Mouse (Mus musculus): ENCODE measurements around the gene Krtap5-1.
"Not testable (repeated sequence)": the region's sequence is repeated elsewhere in the genome, so short reads cannot be mapped to it uniquely, and the experiment has no call there.

Gene Krtap5-1

GRCm38 (mm10) chr7:142297018-142297417 is at the start of gene Krtap5-1:
Gene Krtap5-1 (minus strand): TSS chr7:142297118.
- DNase-seq (ENCODE audit: low read depth, low spot score): not testable (repeated sequence)

- no peak for DNase-seq (ENCODE audit: low read depth, low spot score)
Measured at GRCm38 (mm10) chr7:142342247-142342640, 45.3 kb upstream of the Krtap5-1 start.

GRCm38 (mm10) chr7:142341564-142342246 is 44.8 kb upstream of the Krtap5-1 start:
- DNase-seq (ENCODE audit: low read depth, low spot score): no peak

GRCm38 (mm10) chr7:142340269-142340970 is 43.5 kb upstream of the Krtap5-1 start:
- DNase-seq (ENCODE audit: low read depth, low spot score): peak; percentile 18

- DNase-seq (ENCODE audit: low read depth, low spot score): no peak
Measured at GRCm38 (mm10) chr7:142335151-142335550, 38.2 kb upstream of the Krtap5-1 start.

GRCm38 (mm10) chr7:142334246-142334645 is 37.3 kb upstream of the Krtap5-1 start:
- DNase-seq (ENCODE audit: low read depth, low spot score): peak; percentile 65

GRCm38 (mm10) chr7:142332741-142333140 is 35.8 kb upstream of the Krtap5-1 start:
- DNase-seq (ENCODE audit: low read depth, low spot score): not testable (repeated sequence)

- no peak for DNase-seq (ENCODE audit: low read depth, low spot score)
Measured at GRCm38 (mm10) chr7:142331281-142331680, 34.4 kb upstream of the Krtap5-1 start.

GRCm38 (mm10) chr7:142330271-142330724 is 33.4 kb upstream of the Krtap5-1 start:
- DNase-seq (ENCODE audit: low read depth, low spot score): no peak

GRCm38 (mm10) chr7:142328507-142328906 is 31.6 kb upstream of the Krtap5-1 start:
- DNase-seq (ENCODE audit: low read depth, low spot score): no peak

GRCm38 (mm10) chr7:142326714-142327445 is 30.0 kb upstream of the Krtap5-1 start:
- no peak for DNase-seq (ENCODE audit: low read depth, low spot score)

GRCm38 (mm10) chr7:142323396-142324117 is 26.6 kb upstream of the Krtap5-1 start:
- no peak for DNase-seq (ENCODE audit: low read depth, low spot score)

GRCm38 (mm10) chr7:142322641-142323040 is 25.7 kb upstream of the Krtap5-1 start:
- no peak for DNase-seq (ENCODE audit: low read depth, low spot score)

GRCm38 (mm10) chr7:142321637-142322306 is 24.9 kb upstream of the Krtap5-1 start:
- not testable (repeated sequence) for DNase-seq (ENCODE audit: low read depth, low spot score)

GRCm38 (mm10) chr7:142320906-142321305 is 24.0 kb upstream of the Krtap5-1 start:
- no peak for DNase-seq (ENCODE audit: low read depth, low spot score)

- DNase-seq (ENCODE audit: low read depth, low spot score): peak; percentile 49
Measured at GRCm38 (mm10) chr7:142319124-142319523, 22.2 kb upstream of the Krtap5-1 start.

GRCm38 (mm10) chr7:142317216-142317615 is 20.3 kb upstream of the Krtap5-1 start:
- DNase-seq (ENCODE audit: low read depth, low spot score): no peak

GRCm38 (mm10) chr7:142316558-142316957 is 19.6 kb upstream of the Krtap5-1 start:
- no peak for DNase-seq (ENCODE audit: low read depth, low spot score)

- DNase-seq (ENCODE audit: low read depth, low spot score): no peak
Measured at GRCm38 (mm10) chr7:142314600-142315285, 17.8 kb upstream of the Krtap5-1 start.

GRCm38 (mm10) chr7:142303929-142304328 is 7.0 kb upstream of the Krtap5-1 start:
- DNase-seq (ENCODE audit: low read depth, low spot score): not testable (repeated sequence)

Data from telencephalon, adult 2 months (tissue).